Mouse (Mus musculus) left cerebral cortex, adult 8-10 months (tissue): ENCODE results near the gene Taok2. TPM values are rescaled to one million over a fixed set of nuclear protein-coding genes. Genes with fewer than 3 reads are reported as not detected.

Source experiments
- DNase-seq, 2 experiments: peaks; one replicate each; pipeline ENCODE4 v3.0.0; 2022; ENCODE audit warnings: low spot score in 2 of 2
- total RNA-seq, 4 experiments: library from RNA; stranded (reverse); gene quantifications; 2 replicates each; pipeline ENCODE4 v1.2.4; 2022

Gene Taok2
- total RNA-seq, 4 experiments from 2014 or later = 146 to 153 (median 152) TPM

DNA sequence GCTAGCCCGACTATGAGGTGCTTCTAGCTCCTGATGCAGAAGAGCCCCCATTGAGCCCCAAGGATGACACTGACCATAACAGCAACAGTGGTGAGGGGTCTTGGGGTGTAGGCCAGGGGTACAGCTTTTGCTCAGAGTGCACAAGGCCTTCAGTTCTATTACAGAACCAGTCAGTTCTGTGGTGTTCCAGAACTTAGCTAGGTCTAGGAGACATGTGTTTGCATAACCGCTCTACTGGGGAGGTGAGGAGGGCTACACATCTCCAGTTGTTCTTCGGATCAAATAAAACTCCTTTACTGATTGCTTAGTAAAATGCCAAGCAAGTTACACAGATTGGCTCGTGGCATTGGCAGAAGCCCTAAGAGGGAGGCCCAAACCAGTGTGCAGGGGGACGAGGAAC, 53.0 kb downstream of the Taok2 start, which contains the start of gene 4930451I11Rik:
Gene 4930451I11Rik, minus strand, starts transcription at position 101 of the 400 bp plus-strand sequence.
- DNase-seq = no peak

GRCm38 (mm10) chr7:126825952-126826351, 58.6 kb downstream of the Taok2 start:
- DNase-seq = no peak

GRCm38 (mm10) chr7:126825403-126825802, 59.1 kb downstream of the Taok2 start:
- no peak for DNase-seq

GRCm38 (mm10) chr7:126823940-126824339, 60.6 kb downstream of the Taok2 start:
- DNase-seq = no peak

GRCm38 (mm10) chr7:126823202-126823711, 61.2 kb downstream of the Taok2 start:
- DNase-seq = no peak

- no peak for DNase-seq
Observed at GRCm38 (mm10) chr7:126822741-126823140, 61.8 kb downstream of the Taok2 start.

GRCm38 (mm10) chr7:126821835-126822511, 62.5 kb downstream of the Taok2 start:
- DNase-seq = peak in 1 of 2 experiments; percentile 83

GRCm38 (mm10) chr7:126818818-126819217, 65.7 kb downstream of the Taok2 start:
- no peak for DNase-seq

DNA sequence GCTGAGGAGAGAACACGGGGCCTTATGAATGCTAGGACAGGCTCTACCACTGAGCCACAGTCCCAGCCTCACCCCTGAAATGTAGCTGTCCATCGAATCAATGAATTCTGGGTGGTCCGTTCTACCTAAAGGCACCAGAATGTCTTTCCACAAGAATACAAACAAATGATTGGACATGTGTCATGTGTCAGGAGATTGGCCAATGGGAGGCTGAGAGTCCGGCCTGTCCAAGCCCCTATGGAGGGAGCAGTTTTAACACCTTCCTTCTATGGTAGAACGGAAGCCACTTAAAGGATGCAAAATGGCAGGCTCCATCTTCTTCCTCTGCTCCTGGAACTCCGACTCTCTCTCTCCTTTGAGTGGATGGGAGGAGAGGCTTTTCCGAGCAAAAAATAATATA, 66.9 kb downstream of the Taok2 start:
- DNase-seq = no peak

DNA sequence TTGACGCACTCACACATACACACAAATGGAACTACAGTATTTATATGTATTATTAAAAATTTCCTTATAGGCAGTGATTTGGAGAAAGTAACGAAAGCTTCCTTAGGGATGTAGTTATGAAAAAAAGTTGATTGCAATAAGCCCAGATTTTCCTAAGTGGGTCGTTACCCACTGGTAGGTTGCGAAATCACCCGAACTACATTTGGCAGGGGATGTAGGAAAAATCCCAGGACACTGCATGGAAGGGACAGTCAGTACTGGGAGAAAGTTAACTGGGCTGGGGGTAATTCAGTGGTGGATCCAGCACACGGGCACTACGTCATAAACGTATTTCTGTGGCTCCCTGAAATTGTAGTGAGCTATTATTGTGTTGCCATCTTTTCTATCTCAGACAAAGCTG, 68.0 kb downstream of the Taok2 start:
- no peak for DNase-seq

- no peak for DNase-seq
Observed at GRCm38 (mm10) chr7:126815726-126816222, 68.7 kb downstream of the Taok2 start.

Other genes with a start within 250 kb of the Taok2 start
- gene Sgf29, start 235.4 kb downstream of the Taok2 start, total RNA-seq = 10 to 100 TPM; 28.4 to 39.0 (median 33.6) TPM
- gene Sult1a1, start 208.3 kb downstream of the Taok2 start, total RNA-seq = 1 to 10 TPM; 6.3 to 9.0 (median 7.9) TPM
- 10 to 100 TPM; 82.1 to 97.0 (median 90.2) TPM for gene Bola2, start 189.3 kb downstream of the Taok2 start, total RNA-seq
- 10 to 100 TPM; 17.1 to 23.0 (median 19.6) TPM for gene Slx1b, start 188.9 kb downstream of the Taok2 start, total RNA-seq
- 100 to 1,000 TPM; 132 to 162 (median 149) TPM for gene Coro1a, start 176.9 kb downstream of the Taok2 start, total RNA-seq
- 100 to 1,000 TPM; 183 to 207 (median 190) TPM for gene Mapk3, start 125.1 kb downstream of the Taok2 start, total RNA-seq
- 1 to 10 TPM; 1.4 to 3.3 (median 2.3) TPM for gene Gdpd3, start 118.4 kb downstream of the Taok2 start, total RNA-seq
- gene Ypel3, start 107.7 kb downstream of the Taok2 start, total RNA-seq = 100 to 1,000 TPM; 256 to 289 (median 278) TPM
- gene Tbx6, start 103.2 kb downstream of the Taok2 start, total RNA-seq = under 1 TPM; 0.63 to 1.00 (median 0.84) TPM
- gene Ppp4c, start 92.2 kb downstream of the Taok2 start, total RNA-seq = 10 to 100 TPM; 48.2 to 56.0 (median 51.2) TPM
- 10 to 100 TPM; 58.1 to 63.4 (median 59.6) TPM for gene Fam57b, start 87.0 kb downstream of the Taok2 start, total RNA-seq
- gene 4930451I11Rik, start 53.1 kb downstream of the Taok2 start, total RNA-seq = 1 to 10 TPM in 1 of 4 experiments, not detected in 3; 2.3 TPM
- 10 to 100 TPM; 45.6 to 57.5 (median 53.5) TPM for gene Doc2a, start 37.3 kb downstream of the Taok2 start, total RNA-seq
- gene Hirip3, start 22.7 kb downstream of the Taok2 start, total RNA-seq = 10 to 100 TPM; 32.6 to 47.7 (median 40.7) TPM
- gene Ino80e, start 22.3 kb downstream of the Taok2 start, total RNA-seq = 10 to 100 TPM; 48.0 to 61.8 (median 51.8) TPM
- 10 to 100 TPM; 20.8 to 25.4 (median 22.8) TPM for gene Tmem219, start 38.2 kb upstream of the Taok2 start, total RNA-seq
- gene Kctd13, start 44.2 kb upstream of the Taok2 start, total RNA-seq = 100 to 1,000 TPM; 153 to 158 (median 156) TPM
- 10 to 100 TPM; 44.4 to 53.4 (median 50.5) TPM for gene Asphd1, start 64.9 kb upstream of the Taok2 start, total RNA-seq
- gene Sez6l2, start 65.9 kb upstream of the Taok2 start, total RNA-seq = 100 to 1,000 TPM; 419 to 434 (median 424) TPM
- 100 to 1,000 TPM; 175 to 183 (median 179) TPM for gene Cdipt, start 91.2 kb upstream of the Taok2 start, total RNA-seq
- gene Cdiptos, start 91.4 kb upstream of the Taok2 start, total RNA-seq = under 1 TPM in 1 of 4 experiments, not detected in 3; 0.61 TPM
- gene Mvp, start 129.9 kb upstream of the Taok2 start, total RNA-seq = 10 to 100 TPM; 10.9 to 12.6 (median 12.0) TPM
- 1 to 10 TPM in 1 of 4 experiments, not detected in 3; 2.5 TPM for gene Pagr1b, start 131.8 kb upstream of the Taok2 start, total RNA-seq
- gene Pagr1a, start 132.6 kb upstream of the Taok2 start, total RNA-seq = 10 to 100 TPM; 13.2 to 34.8 (median 28.4) TPM
- 10 to 100 TPM; 35.5 to 49.5 (median 45.3) TPM for gene Gm42742, start 136.4 kb upstream of the Taok2 start, total RNA-seq
- 100 to 1,000 TPM; 191 to 225 (median 213) TPM for gene Prrt2, start 136.5 kb upstream of the Taok2 start, total RNA-seq
- 100 to 1,000 TPM; 167 to 197 (median 191) TPM for gene Maz, start 142.3 kb upstream of the Taok2 start, total RNA-seq
- 1 to 10 TPM; 2.3 to 7.1 (median 5.3) TPM for gene Kif22, start 157.8 kb upstream of the Taok2 start, total RNA-seq
- gene Zg16, start 202.6 kb upstream of the Taok2 start, total RNA-seq = not detected
- 1 to 10 TPM in 3 of 4 experiments, under 1 TPM in 1; 0.97 to 2.6 (median 1.7) TPM for gene AI467606, start 206.7 kb upstream of the Taok2 start, total RNA-seq
- gene Qprt, start 237.5 kb upstream of the Taok2 start, total RNA-seq = under 1 TPM in 3 of 4 experiments, not detected in 1; 0.19 to 0.50 (median 0.28) TPM